Mouse (Mus musculus) megakaryocyte progenitor cell, adult 5-6 weeks (primary cell): ENCODE measurements around the gene Efr3b. TPM values are rescaled to one million over a fixed set of nuclear protein-coding genes. Genes with fewer than 3 reads are reported as not detected.

Experiments used
- ATAC-seq: replicated peaks from 2 replicates; pipeline ENCODE4 v1.8.0; 2016; ENCODE audit warnings: mild to moderate bottlenecking, moderate TSS enrichment, inconsistent platforms; ENCODE audit not compliant: poor library complexity
- total RNA-seq, 2 experiments: library from RNA; stranded (forward) in 1 of 2; stranded (reverse) in 1 of 2; fragments of 157-497, 149-512 nt in 1 of 2; fragments of 200-1000 nt in 1 of 2; gene quantifications; 2 replicates each; pipeline versions ENCODE4 v1.2.3 to v1.2.4; 2015 to 2017

The Efr3b gene
- total RNA-seq (2015) (0.24 and 0.30 TPM in 2 replicates), total RNA-seq (2017) (0.41 and 1.9 TPM in 2 replicates)

GRCm38 (mm10) chr12:4038061-4039041 lies at the start of gene Efr3b:
Gene Efr3b, minus strand, starts transcription at chr12:4038915.
- peak; percentile 89 for ATAC-seq

DNA sequence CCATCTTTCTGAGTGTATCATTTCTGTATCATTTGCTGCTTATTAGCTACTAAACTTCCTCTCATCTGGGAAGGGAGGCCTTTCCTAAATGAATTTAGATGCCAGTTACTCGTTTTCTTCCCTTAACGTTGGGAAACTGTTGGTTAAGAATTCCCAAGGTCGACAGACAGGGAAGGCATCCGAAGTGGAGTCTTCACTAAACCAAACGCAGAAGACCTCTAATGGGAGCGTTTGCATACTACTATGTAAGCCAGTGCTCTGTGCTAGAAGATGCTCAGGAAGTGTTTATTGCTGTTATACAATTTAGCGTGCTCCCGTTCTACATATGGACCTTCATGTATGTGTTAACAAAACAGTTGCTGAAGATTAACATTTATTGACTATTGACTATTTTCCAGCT lies 44.7 kb upstream of the Efr3b start:
- ATAC-seq = no peak

GRCm38 (mm10) chr12:4082132-4083001 lies 43.7 kb upstream of the Efr3b start, which contains the start of gene Dnajc27:
Gene Dnajc27, plus strand, starts transcription at chr12:4082583.
- ATAC-seq = peak; percentile 95

DNA sequence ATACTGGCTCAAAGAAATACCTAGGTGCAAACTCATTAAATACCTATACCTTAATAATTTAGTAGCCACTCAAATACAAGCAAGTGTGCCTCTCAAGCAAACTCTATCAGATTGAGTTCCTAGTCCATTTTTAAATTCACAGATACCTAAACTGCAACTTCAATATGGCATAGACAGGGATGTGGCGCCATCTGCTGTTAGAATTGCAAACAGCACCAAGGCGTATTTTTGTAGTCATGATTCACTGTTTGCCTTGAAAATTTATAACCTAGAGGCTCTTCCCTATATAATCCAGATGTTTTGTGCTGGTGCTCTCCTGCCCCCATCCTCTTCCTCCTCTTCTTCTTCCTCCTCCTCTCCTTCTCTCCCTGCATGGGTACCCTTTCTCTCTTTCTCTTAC lies 41.6 kb upstream of the Efr3b start:
- ATAC-seq = peak; percentile 56

DNA sequence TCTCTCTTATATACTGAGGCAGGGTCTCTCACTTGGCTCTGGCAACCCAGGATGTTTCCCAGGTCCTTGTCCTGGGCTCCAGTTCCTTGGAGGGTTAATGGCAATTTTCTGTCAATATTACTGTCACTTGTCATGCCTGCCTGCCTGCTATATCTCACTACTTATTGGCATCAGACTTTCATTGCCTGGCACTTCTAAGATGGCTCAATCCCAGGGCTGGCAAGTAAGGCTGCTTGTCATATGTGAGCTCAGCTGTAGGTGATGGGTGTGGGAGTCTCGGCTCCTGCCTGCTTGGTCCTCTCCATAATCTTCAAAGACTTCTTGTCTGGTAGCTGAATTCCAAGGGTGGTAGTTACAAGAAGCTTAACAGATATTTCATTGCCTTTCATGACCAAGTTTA lies 39.4 kb upstream of the Efr3b start:
- ATAC-seq = no peak

- ATAC-seq = no peak
Measured at GRCm38 (mm10) chr12:4076383-4076782, 37.7 kb upstream of the Efr3b start.

DNA sequence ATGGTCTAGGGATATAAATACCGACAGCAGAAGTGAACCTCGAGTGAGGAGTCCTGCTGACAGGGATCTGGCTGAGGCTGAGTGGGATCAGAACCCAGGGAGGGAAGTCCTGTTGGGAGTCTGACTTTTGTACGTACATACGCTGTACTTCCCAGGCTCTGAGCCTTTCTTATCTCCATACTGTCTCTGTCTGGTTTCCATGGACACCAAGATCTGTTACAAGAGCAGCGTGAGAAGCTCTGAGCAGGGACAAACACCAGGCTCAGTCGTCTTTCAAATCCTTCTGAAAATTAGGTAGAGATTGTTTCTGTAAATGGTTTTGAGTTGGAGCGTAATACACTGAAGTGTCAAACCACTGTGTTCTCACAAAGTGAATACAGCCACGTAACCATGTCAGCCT lies 36.7 kb upstream of the Efr3b start:
- ATAC-seq = no peak

DNA sequence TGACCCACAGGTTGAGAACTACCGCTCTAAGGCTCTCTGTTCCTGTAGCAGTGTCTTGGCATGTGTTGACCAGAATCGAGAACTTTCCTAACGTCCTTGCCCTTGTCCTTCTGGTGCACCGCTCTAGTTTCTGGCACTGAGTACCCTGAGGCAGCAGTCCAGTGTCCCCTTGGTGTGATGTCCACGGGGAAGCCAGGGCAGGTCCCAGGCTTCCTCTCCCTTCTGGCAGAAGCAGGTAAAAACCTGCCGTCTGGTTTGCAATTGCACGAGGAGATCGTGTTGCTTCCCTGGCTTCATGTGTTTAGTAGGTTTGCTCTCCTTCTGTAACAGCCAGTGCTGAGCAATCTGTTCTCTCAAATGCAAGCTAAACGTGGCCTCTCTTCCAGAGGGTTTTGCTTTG lies 33.0 kb upstream of the Efr3b start:
- ATAC-seq = no peak

GRCm38 (mm10) chr12:4068551-4068950 lies 29.8 kb upstream of the Efr3b start:
- no peak for ATAC-seq

DNA sequence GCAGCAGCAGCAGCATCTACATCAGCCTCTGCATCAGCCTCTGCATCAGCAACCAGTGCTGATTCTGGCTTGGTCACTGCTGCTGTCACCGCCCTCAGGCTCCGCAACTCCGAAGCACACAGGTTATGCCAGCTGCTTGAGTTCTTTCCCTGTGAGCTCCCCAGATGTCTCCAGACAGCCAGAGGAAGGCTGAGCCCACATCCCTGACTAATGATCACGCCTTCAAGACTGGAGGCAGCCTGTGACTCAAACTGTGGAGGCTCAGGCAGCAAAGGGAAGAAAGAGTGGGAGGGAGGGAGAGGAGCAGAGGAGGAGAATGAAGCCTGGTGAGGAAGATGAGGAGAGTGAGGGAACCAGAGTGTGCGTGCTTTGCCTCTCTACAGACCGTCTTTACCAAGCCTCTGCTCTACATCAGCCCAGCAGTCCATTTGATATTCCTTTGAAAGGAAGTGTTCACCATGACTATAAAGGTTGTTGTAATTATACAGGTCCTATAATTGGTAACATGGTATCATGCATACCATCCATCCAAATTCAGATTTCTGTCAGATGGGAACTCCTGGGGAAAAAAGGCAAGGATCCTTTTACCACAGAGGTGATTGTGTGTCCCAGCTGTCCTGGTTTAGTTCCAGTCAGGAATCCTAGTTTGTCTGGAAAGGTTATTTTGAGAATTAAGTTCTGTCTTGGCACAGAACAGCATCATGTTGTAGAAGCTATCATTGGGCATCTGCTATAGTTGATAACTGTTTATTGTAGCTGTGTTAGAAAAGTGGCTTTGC lies 28.2 kb upstream of the Efr3b start:
- ATAC-seq = no peak

DNA sequence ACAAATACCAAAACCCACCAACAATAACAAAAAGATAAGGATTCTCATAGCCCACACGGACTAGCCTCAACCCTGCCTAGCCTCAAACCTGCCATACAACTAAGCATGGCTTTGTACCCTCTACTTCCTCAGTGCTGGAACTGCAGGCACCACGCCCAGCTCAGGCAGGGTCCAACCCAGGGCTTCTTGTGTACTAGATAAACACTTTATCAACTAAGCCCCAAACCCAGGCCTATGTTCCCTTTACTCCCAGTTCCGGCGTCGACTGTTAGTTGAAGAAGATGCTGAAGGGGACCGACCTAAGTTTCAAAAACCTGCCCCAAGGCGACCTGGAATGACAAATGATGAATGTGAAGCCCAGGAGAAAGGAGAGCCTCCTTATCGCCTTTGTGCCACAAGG lies 27.2 kb upstream of the Efr3b start:
- ATAC-seq = peak; percentile 34; the same call in 1 of the 2 replicates

- peak; percentile 42; the same call in 1 of the 2 replicates for ATAC-seq
Measured at GRCm38 (mm10) chr12:4065498-4065897, 26.8 kb upstream of the Efr3b start.

GRCm38 (mm10) chr12:4059683-4060082 lies 21.0 kb upstream of the Efr3b start:
- ATAC-seq = no peak

GRCm38 (mm10) chr12:4058321-4058720 lies 19.6 kb upstream of the Efr3b start:
- no peak for ATAC-seq

GRCm38 (mm10) chr12:4054845-4055244 lies 16.1 kb upstream of the Efr3b start:
- ATAC-seq = no peak

DNA sequence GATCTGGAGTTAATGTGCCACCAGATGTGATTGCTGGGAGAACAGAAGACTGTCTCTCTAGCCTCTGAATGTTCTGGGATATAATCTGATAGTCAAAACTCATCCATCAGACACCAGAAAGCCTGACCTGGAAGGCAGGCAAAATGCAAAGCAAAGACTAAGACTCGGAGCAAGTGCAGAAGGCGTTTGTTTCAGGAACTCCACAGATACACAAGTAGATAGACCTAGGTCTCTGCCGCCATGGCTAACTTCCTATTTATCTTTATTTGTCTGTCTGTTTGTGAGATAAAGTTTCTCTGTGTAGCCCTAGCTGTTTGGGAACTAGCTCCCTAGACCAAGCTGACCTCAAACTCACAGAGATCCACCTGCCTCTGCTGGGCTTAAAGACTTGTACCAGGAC lies 14.9 kb upstream of the Efr3b start:
- no peak for ATAC-seq

GRCm38 (mm10) chr12:4050861-4051425 lies 12.2 kb upstream of the Efr3b start:
- ATAC-seq = no peak

GRCm38 (mm10) chr12:4048031-4048430 lies 9.3 kb upstream of the Efr3b start:
- no peak for ATAC-seq

- ATAC-seq = no peak
Measured at GRCm38 (mm10) chr12:4045992-4046391, 7.3 kb upstream of the Efr3b start.

DNA sequence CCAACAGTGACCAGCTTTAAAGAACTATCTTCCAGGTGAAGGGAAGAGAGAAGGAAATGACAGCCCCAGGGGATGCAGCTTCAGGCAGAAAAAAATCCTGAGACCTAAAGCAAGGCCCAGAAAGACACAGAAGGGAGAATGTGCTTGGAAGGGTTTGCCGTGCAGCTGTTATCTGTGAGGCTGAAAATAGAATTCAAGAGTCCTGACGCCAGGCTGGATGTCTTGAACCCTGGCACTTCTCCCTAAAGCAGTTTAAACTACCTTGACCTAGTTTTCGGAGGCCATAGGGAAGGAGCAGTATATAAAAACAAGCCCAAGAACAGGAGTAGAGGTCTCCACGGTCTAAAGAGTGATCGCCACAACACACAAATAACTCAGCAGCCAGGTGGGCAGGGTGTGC lies 3.7 kb upstream of the Efr3b start:
- no peak for ATAC-seq
